Mouse (Mus musculus) E14TG2a.4 (cell line): Measurements from ENCODE around the gene Gzf1.

Experiments used
- CTCF ChIP-seq: conservative IDR thresholded peaks from 2 replicates; pipeline ENCODE4 v1.5.1; 2014; ENCODE audit warnings: low read length
- NANOG ChIP-seq: IDR thresholded peaks from 2 replicates; pipeline ENCODE4 v1.6.1; 2014; ENCODE audit warnings: borderline replicate concordance, low read length, mixed read lengths

DNA sequence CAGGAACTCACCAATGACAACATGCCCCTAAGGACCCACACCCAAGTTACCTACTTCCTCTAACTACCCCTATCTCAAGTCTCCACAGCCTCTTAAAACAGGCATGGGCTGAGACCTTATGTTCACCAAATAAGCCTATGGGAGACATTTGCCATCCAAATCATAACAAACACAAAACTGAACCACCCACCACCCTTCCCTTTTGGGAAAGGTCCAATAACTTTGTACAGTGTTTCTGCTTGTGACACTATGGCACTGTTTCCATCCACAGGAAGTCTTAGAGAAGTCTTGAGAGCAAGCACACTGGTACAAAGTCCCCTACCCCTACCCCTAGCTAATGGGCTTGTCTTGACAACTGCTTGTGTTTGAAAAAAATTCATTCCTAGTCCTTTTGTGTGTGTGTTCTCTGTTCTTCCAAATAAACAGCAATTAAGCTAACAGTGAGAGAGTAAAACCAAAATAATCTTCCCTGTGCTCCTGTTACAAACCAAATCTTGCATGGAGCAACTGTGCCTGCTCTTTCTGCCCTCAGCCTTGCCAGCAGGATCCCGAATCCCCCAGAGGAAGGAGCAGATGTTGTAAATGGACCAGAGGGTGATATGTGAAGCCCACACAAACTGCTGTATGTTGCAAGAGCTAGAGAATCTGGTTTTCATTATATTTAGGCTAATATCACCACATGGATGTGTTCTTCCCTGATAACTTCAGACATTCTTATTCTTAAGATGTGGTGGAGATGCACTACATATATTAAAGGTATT, 38.0 kb upstream of the Gzf1 start:
- TF ChIP-seq CTCF = no peak
- TF ChIP-seq NANOG = no peak
